Mouse (Mus musculus): Measurements from ENCODE around the gene Adck2. TPM values are rescaled to one million over a fixed set of nuclear protein-coding genes. Genes with fewer than 3 reads are reported as not detected.
A peak's percentile ranks its signal among the peaks of the same experiment; 100 is the strongest.

Gene Adck2
- polyA plus RNA-seq, 1 experiment from 2014 or later, result 26.6 TPM

DNA sequence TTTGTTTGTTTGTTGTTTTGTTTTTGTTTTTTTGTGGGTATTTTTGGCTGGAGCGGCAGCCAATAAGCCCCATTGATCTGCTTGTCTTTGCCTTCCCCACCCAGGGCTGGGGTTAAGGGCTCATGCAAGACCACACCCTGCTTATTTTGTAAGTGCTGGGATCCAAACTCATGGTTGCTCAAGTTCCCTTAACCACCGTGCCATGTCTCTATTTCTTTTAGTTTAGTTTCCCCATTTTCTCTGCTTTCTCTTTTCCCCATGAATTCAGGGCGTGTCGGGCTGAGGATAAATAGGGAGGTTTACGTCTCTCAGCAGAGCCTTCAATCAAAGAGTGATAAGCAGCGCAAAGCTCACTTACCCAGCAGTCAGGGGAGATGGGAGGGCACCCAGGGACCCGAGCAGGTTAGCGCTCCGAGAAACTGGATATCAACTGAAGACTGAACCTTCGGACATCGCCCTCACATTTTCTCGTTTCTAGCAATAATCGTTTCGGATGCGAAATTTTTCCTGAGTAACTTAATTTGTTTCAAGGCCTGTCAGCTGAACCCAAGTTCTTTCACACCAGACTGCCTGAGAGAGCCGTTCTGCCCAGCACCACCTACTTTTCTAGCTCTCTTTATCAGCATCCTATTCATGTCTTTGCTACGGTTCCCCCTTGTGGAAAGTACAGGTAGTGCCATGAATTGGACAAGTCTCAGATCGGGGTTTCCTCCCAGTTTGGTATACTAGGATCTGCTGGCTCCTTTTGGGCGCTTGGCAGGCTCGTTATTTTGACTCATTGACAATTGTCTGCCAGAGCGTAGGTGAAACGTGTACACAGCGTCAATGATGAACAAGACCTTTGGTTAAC is 11.3 kb upstream of the Adck2 start:
- DNase-seq (ENCODE audit: low spot score), result peak; percentile 75
- Histone ChIP-seq H3K27me3 (ENCODE audit: low read depth, poor library complexity, severe bottlenecking) (no peaks in the 10 kb centered on the region), H3K36me3 (no peaks in the 10 kb centered on the region), H3K9me3 (replicated peaks) (no peaks in the 10 kb centered on the region), H3K4me1 (peaks cover 24% of the 10 kb centered on the region), H3K27ac (replicated peaks) (peak overlapping the region; percentile 38; the same call in 1 of the 2 replicates), H3K4me3 (peak overlapping the region; percentile 25)
- WGBS, result 22% methylated on average over 23 of the region's 23 CpGs

DNA sequence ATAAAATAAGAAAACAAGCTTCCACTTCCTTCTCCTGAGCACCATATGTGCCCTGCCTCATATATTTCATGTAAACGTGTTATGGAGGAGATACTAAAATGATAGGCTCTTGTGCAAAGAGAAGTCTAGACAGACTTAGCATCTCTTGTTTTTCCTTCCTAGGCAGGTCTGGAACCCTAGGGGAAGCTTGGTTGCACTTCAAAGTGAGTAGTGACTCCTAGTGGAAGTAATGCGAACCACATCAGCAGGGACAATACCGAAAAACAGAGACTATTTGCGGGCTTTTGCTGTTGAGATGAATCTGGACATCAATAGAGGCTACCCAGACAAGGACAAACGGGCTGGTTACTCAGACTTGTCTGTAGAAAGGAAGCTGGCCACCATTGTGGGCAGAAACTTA is 6.1 kb upstream of the Adck2 start:
- Histone ChIP-seq H3K4me1 (no peaks in the 10 kb centered on the region), H3K27me3 (ENCODE audit: low read depth, poor library complexity, severe bottlenecking) (0 out of 2 replicates have a peak, but pooled peaks cover 3% of the 10 kb centered on the region), H3K9me3 (replicated peaks) (no peaks in the 10 kb centered on the region), H3K27ac (replicated peaks) (no peak overlapping the region), H3K4me3 (no peak overlapping the region), H3K36me3 (no peaks in the 10 kb centered on the region)
- WGBS, result 21% methylated on average over 5 of the region's 5 CpGs
- DNase-seq (ENCODE audit: low spot score), result no peak

DNA sequence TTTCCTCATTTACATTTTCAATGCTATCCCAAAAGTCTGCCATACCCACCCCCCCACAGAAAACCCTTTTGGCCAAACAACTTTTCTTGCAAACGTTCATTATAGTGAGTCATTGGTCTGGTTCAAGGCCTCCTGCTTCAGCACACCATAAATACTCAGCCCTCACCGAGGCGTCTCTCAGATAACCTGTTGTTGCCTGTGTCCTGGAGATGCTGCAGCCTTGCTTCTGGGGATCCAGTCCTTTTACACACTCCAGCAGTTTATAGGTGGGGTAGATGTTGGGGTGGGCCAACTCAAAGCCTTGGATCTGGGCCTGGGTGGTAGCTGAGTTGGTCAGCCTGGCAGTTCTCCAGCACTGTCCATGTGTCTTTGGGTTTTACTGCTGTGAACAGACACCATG is 3.2 kb upstream of the Adck2 start:
- H3K27ac ChIP-seq (replicated peaks), result no peak overlapping the region
- WGBS, result 76% methylated on average over 3 of the region's 3 CpGs
- H3K36me3 ChIP-seq, result no peaks in the 10 kb centered on the region
- DNase-seq (ENCODE audit: low spot score), result no peak
- H3K4me1 ChIP-seq, result peaks cover 18% of the 10 kb centered on the region
- H3K27me3 ChIP-seq (ENCODE audit: low read depth, poor library complexity, severe bottlenecking), result 0 out of 2 replicates have a peak, but pooled peaks cover 6% of the 10 kb centered on the region
- H3K4me3 ChIP-seq, result no peak overlapping the region
- H3K9me3 ChIP-seq (replicated peaks), result no peaks in the 10 kb centered on the region

DNA sequence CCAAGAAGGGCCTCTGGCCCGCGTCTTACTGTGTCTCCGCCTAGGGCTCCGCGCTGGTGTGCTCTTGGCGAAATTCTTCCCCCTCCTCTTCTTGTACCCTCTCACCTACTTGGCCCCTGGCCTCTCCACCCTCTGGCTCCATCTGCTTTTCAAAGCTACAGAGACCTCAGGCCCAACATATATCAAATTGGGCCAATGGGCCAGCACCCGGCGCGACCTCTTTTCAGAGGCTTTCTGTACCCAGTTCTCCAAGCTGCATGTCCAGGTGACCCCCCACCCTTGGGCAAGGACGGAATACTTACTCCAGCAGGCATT is 839 bp downstream of the Adck2 start:
- 24% methylated on average over 10 of the region's 10 CpGs for WGBS
- Histone ChIP-seq H3K27ac (replicated peaks) (peak overlapping the region; percentile 92), H3K9me3 (replicated peaks) (no peaks in the 10 kb centered on the region), H3K27me3 (ENCODE audit: low read depth, poor library complexity, severe bottlenecking) (0 out of 2 replicates have a peak, but pooled peaks cover 6% of the 10 kb centered on the region), H3K4me3 (peak overlapping the region; percentile 85), H3K36me3 (peaks cover 16% of the 10 kb centered on the region), H3K4me1 (peaks cover 18% of the 10 kb centered on the region)
- no peak for DNase-seq (ENCODE audit: low spot score)

DNA sequence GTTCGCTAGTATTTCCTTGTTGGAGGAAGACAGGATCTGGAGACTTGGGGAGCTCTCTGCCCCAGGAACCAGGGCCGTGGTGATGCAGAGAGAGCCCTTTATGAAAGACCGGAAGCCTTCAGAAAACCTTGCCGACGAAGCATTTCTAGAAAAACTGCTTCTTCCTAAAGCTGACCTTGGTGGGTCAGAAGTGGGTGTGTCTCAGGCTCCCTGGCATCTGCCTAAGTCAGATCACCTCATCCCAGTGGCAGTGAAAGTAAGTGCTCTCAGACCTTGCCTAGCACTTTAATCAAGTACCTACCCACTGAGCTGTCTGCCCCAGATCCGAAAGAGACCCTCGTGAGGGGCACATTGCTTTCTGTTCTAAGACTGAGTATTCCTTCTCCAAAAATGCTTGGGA is 1.3 kb downstream of the Adck2 start:
- DNase-seq (ENCODE audit: low spot score), result no peak
- H3K27ac ChIP-seq (replicated peaks), result peak overlapping the region; percentile 92
- peaks cover 18% of the 10 kb centered on the region for H3K4me1 ChIP-seq
- H3K9me3 ChIP-seq (replicated peaks), result no peaks in the 10 kb centered on the region
- H3K27me3 ChIP-seq (ENCODE audit: low read depth, poor library complexity, severe bottlenecking), result 0 out of 2 replicates have a peak, but pooled peaks cover 6% of the 10 kb centered on the region
- WGBS, result 73% methylated on average over 7 of the region's 7 CpGs
- peaks cover 20% of the 10 kb centered on the region for H3K36me3 ChIP-seq
- peak overlapping the region; percentile 85 for H3K4me3 ChIP-seq

DNA sequence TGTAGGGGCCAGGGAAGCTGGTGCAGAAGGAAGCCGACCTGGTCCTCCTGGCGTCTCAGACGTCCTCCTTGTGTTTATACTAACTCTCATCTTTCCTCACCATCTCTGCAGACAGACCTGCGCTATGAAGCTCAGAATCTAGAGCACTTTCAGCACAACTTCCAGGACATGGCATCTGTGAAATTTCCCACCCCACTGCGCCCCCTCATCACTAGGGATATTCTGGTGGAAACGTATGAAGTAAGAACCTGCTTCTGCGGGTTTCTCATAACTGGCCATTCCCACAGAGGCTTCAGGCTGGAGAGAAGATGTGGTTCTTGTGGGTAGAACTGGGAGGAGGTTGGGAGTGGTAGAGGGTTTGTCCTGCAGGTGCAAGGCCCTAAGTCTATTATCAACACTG is 5.9 kb downstream of the Adck2 start:
- WGBS, result 92% methylated on average over 7 of the region's 7 CpGs
- H3K4me1 ChIP-seq, result peaks cover 6% of the 10 kb centered on the region
- no peak overlapping the region for H3K27ac ChIP-seq (replicated peaks)
- H3K36me3 ChIP-seq, result peaks cover 59% of the 10 kb centered on the region
- H3K9me3 ChIP-seq (replicated peaks), result no peaks in the 10 kb centered on the region
- no peak overlapping the region for H3K4me3 ChIP-seq
- no peaks in the 10 kb centered on the region for H3K27me3 ChIP-seq (ENCODE audit: low read depth, poor library complexity, severe bottlenecking)
- no peak for DNase-seq (ENCODE audit: low spot score)

DNA sequence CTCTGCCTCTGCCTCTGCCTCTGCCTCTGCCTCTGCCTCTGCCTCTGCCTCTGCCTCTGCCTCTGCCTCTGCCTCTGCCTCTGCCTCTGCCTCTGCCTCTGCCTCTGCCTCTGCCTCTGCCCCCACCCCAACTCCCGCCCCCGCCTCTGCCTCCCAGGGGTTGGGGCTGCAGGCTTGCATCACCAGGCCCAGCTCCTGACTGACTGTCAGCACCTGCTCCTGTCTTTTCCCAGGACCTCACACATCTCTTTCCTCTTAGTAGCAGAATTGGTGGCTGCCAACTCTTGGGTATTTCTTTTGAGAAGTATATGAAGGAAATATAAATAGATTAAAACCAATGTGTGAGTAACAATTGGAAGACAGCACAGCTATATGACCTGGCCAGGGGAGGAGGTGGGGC is 6.9 kb downstream of the Adck2 start:
- Histone ChIP-seq H3K9me3 (replicated peaks) (no peaks in the 10 kb centered on the region), H3K4me1 (no peaks in the 10 kb centered on the region), H3K27me3 (ENCODE audit: low read depth, poor library complexity, severe bottlenecking) (no peaks in the 10 kb centered on the region), H3K27ac (replicated peaks) (no peak overlapping the region), H3K36me3 (peaks cover 67% of the 10 kb centered on the region), H3K4me3 (no peak overlapping the region)
- WGBS, result 75% methylated on average over 2 of the region's 2 CpGs
- no peak for DNase-seq (ENCODE audit: low spot score)

DNA sequence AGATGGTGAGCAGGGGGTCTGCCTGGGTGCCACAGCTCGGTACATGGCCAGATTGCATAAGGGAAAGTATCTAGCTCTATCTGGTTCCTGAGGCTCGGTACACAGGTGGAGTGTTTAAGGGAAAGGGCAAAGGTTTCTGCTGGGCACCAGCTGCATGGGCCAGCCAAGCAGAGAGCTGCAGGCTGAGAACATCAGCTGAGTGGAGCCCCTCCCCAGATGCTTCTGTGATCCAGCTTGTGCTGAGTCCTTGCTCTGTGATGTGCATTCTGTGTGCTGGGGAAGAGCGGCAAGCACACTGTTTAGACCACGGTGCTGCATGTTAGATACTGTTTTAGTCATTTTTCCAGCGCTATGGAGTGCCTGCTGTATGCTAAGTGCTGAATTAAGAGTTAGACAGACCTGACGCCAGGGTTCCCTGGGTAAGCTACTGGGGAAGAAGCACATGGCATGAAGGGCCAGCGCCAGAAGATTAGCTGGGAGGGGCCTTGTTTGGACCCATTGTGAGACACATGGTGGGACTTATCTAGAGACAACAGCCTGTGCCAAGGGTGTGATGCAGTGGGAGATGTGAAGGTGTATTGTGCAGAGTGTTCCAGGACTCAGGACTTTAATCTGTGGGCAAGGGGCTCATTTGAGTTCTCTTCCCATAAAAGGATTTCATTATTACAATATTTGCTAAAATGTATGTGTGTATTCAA is 7.6 kb downstream of the Adck2 start:
- H3K36me3 ChIP-seq, result peaks cover 74% of the 10 kb centered on the region
- no peak for DNase-seq (ENCODE audit: low spot score)

DNA sequence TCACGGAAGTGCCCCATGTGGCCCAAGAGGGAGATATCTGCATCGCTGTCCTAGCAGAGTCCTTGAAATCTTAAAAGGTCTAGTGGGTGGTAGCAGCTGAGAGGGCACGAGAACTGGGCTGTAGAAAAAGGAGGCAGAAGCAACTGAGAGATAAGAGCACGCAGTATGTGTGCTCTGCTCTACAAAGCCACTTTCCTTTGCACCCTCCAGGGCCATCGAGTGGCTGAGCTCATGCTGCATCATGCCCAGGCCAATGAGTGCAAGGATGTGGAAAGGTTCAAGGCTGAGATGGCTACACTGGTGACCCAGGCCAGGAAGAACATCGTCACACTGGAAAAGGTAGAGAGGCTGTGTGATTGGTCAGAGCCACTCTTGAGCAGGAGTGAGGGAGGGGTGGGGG is 11.8 kb downstream of the Adck2 start, which contains the start of gene Gm42420:
Gene Gm42420, plus strand, starts transcription at position 237 of the 400 bp plus-strand sequence.
- Histone ChIP-seq H3K27me3 (ENCODE audit: low read depth, poor library complexity, severe bottlenecking) (no peaks in the 10 kb centered on the region), H3K4me3 (no peak within 1 kb of the TSS), H3K4me1 (no peaks in the 10 kb centered on the region), H3K36me3 (peaks cover 81% of the 10 kb centered on the region), H3K27ac (replicated peaks) (no peak within 1 kb of the TSS), H3K9me3 (replicated peaks) (no peaks in the 10 kb centered on the region)
- no peak for DNase-seq (ENCODE audit: low spot score)
- 87% methylated on average over 6 of the region's 6 CpGs for WGBS

More for the DNA sequence above, 7.6 kb downstream of the Adck2 start:
- H3K4me1 ChIP-seq, result no peaks in the 10 kb centered on the region
- WGBS, result 78% methylated on average over 7 of the region's 7 CpGs
- no peaks in the 10 kb centered on the region for H3K27me3 ChIP-seq (ENCODE audit: low read depth, poor library complexity, severe bottlenecking)
- H3K4me3 ChIP-seq, result no peak overlapping the region
- no peak overlapping the region for H3K27ac ChIP-seq (replicated peaks)
- no peaks in the 10 kb centered on the region for H3K9me3 ChIP-seq (replicated peaks)

DNA sequence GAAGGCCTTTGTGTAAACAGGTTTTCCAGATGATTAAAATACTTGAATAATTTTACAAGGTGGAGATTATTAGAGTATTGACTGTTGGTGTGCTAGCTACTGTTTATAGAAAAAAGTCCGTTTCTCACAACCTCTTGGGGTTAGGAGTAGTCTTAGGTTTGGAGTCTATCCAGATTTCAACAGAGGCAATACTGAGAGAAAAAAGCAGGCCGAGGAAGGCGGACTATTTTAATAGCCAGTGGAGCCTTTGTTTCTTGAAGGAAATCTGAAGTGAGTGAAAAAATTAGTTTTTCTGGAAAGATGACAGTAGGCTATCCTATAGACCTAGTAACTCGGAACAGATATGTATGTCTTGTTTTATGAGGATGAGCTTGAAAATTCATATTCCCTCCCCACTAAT is 17.8 kb downstream of the Adck2 start:
- H3K27me3 ChIP-seq (ENCODE audit: low read depth, poor library complexity, severe bottlenecking), result no peaks in the 10 kb centered on the region
- peaks cover 13% of the 10 kb centered on the region for H3K4me1 ChIP-seq
- no peak overlapping the region for H3K27ac ChIP-seq (replicated peaks)
- DNase-seq (ENCODE audit: low spot score), result no peak
- H3K4me3 ChIP-seq, result no peak overlapping the region
- no peaks in the 10 kb centered on the region for H3K9me3 ChIP-seq (replicated peaks)
- WGBS, result 93% methylated on average over 4 of the region's 4 CpGs
- H3K36me3 ChIP-seq, result peaks cover 37% of the 10 kb centered on the region

DNA sequence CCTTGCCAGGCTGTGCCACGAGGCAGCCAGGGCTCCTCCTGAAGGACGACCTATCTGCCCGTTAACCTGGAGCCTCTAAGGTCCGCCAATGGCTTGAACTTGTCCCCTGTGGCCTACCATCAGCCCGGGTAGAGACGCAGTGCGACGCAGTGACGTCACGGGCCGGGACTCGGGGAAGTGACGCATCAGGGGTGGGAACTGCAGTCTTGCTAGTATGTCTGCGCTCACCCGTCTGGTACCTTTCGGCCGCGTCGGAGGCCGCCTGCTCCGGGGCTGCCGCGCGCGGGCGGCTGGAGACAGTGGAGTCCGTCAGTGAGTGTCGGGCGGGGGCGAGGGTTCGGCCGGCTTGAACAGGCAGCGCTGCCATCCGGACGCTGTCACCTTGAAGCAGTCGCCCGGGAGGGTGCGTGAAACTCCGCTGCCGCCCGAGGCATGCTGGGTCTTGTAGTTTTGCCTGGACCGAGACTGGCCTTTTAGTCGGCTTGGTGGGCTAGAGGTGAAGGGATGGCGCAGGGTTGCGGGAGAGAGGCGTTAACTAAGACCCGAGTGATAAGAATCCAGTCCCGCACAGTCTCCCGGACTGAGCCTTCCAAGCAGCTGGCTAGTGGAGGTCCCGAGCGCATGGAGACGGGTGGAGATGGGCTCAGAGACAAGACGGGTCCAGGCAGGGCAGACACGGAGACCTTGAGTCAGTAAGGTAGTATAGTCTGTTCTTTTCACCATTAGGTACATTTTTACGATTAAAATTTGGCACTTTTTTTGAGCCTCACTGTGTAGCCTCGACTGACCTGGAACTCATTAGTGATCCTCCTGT is 18.9 kb downstream of the Adck2 start, which contains the start of gene Ndufb2:
Gene Ndufb2, plus strand, starts transcription at position 174 of the 814 bp plus-strand sequence.
- Histone ChIP-seq H3K27me3 (ENCODE audit: low read depth, poor library complexity, severe bottlenecking) (no peaks in the 10 kb centered on the region), H3K27ac (replicated peaks) (peak within 1 kb of the TSS; percentile 94), H3K4me1 (peaks cover 13% of the 10 kb centered on the region), H3K36me3 (peaks cover 36% of the 10 kb centered on the region), H3K4me3 (peak within 1 kb of the TSS; percentile 80), H3K9me3 (replicated peaks) (no peaks in the 10 kb centered on the region)
- peak; percentile 96 for DNase-seq (ENCODE audit: low spot score)
- 1% methylated on average over 56 of the region's 56 CpGs for WGBS

DNA sequence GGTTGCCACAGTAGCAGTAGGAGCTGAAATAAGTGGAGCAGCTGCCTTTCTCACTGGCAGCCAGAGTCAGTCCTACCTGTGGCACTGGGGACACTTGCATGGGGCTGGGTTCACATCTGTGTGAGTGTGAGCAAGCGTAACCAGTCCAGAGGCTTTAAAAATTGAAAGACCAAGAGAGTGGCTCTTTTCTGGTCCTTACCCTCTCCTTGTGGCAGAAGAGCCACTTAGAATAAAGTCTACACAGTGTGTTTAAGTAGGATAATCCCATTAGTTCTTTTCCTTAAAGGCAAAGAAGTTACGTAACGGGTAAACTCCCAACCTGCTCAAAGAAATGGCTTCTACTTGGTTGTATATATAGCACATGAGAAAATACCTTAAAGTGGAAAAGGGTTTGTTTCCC is 27.2 kb downstream of the Adck2 start:
- no peaks in the 10 kb centered on the region for H3K27me3 ChIP-seq (ENCODE audit: low read depth, poor library complexity, severe bottlenecking)
- 92% methylated on average over 3 of the region's 3 CpGs for WGBS
- H3K36me3 ChIP-seq, result peaks cover 68% of the 10 kb centered on the region
- H3K27ac ChIP-seq (replicated peaks), result no peak overlapping the region
- H3K4me3 ChIP-seq, result no peak overlapping the region
- no peak for DNase-seq (ENCODE audit: low spot score)
- no peaks in the 10 kb centered on the region for H3K4me1 ChIP-seq
- no peaks in the 10 kb centered on the region for H3K9me3 ChIP-seq (replicated peaks)
